Mouse (Mus musculus) lung, postnatal 0 days (tissue): ENCODE measurements around the gene Cir1.

ENCODE experiments used
- CTCF ChIP-seq: IDR thresholded peaks from 2 replicates; pipeline ENCODE4 v1.5.1; 2016; ENCODE audit warnings: antibody characterized with exemption, mild to moderate bottlenecking
- EP300 ChIP-seq: IDR thresholded peaks from 2 replicates; pipeline ENCODE4 v1.6.1; 2016; ENCODE audit warnings: antibody characterized with exemption, mild to moderate bottlenecking, control low read depth

DNA sequence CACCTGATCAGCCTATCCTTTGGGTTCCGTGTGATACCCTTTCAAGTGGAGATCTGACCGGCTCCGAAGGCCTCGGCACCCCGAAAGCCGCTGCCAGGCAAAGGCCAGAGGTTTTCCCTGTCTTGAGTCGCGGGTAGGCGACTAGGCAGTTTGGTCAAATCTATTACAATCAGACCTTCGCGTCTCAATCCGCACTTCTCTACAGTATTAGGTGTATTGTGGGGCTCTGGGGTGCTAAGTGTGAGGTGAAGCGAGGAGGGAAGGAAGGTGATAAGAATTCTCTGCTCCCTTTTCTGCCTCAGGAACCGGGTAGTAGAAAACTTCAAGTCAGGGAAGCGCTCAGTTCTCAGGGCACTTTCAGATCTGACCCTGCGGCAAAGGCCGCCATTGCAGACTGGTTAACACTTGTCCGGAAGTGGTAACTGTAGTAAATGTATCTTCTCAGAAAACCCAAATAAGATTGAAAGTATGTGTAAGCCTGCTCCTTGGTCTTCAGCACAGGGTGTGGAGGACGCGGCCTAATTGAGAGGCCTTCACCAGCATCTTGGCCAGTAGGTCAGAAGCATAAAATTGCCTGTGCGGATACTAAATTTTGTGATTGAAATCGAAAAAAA, 31.3 kb downstream of the Cir1 start:
- TF ChIP-seq CTCF (no peak), EP300 (no peak)
